Mouse (Mus musculus): Measurements from ENCODE around the gene Ppp1r12b. TPM values are rescaled to one million over a fixed set of nuclear protein-coding genes. Genes with fewer than 3 reads are reported as not detected.

Ppp1r12b gene
- polyA plus RNA-seq, 1 experiment from 2014 or later = 4.8 TPM

DNA sequence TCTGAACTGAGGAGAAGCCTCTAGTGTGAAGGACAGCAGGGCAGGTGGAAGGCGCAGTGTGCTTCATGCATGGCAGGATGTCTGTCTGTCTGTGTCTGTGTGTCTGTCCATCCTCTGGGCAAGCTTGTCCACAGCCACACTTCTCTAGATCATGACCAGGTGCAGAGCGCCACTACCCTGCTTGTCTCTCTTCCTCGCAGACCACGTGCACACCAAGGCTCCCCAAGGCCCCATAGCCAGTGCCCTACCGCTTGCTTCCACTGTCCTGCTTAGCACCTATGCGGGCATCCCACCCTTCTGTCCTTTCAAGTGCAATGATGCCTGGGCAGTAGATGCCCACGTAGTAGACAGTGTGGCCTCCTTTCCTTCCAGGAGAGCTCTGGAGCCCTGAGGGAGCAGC is 229.3 kb downstream of the Ppp1r12b start:
- Histone ChIP-seq H3K9ac (no peak overlapping the region), H3K4me1 (no peaks in the 10 kb centered on the region), H3K9me3 (replicated peaks) (no peaks in the 10 kb centered on the region), H3K27ac (no peak overlapping the region), H3K27me3 (replicated peaks) (peaks cover 48% of the 10 kb centered on the region), H3K4me2 (no peak overlapping the region), H3K4me3 (no peak overlapping the region), H3K36me3 (no peaks in the 10 kb centered on the region)
- ATAC-seq = no peak
- 78% methylated on average over 7 of the region's 7 CpGs for WGBS (ENCODE audit: insufficient replicate concordance)

DNA sequence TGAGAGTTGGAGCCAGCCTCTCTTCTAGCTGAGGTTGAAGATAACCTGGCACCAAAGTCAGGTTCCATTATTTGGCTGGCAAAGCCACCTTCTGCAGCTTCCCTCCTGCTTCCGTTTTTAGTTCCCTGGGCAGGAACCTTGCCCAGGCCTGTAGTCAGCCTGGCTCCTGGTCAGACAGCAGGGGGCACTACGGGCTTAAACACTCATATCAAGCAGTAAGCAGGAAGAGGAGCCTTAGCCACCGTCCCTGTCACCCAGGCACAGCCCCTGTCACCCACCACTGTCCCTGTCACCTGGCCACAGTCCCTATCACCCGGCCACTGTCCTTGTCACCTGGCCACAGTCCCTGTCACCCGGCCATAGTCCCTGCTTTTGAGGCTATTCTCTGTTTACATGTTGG is 230.5 kb downstream of the Ppp1r12b start:
- Histone ChIP-seq H3K4me1 (no peaks in the 10 kb centered on the region), H3K36me3 (no peaks in the 10 kb centered on the region), H3K4me3 (no peak overlapping the region), H3K27me3 (replicated peaks) (peaks cover 44% of the 10 kb centered on the region), H3K27ac (no peak overlapping the region), H3K9ac (no peak overlapping the region), H3K9me3 (replicated peaks) (no peaks in the 10 kb centered on the region), H3K4me2 (no peak overlapping the region)
- WGBS (ENCODE audit: insufficient replicate concordance) = 24% methylated on average over 5 of the region's 5 CpGs
- ATAC-seq = 0 out of 2 replicates have a peak, but pooled peaks have one; percentile 31

DNA sequence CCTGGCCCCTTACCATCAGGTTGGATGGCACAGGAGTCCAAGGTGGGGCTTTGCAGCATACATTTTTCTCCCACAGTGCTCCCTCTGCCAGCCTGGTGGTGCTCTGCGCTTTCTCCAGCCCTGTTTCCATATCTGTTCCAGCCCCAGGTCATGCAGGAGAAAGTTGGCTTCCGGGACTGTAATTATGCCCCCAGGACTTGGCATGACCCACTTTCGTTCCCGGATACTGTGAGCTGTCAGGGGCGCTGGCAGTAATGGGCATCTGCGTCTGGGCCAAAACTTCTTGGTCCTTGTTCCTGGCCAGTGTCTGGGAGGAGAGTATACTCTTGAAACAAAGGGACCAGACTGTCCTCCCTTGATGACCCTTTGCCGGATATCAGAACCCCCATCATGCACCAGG is 232.9 kb downstream of the Ppp1r12b start:
- no peak overlapping the region for H3K4me3 ChIP-seq
- ATAC-seq = no peak
- no peaks in the 10 kb centered on the region for H3K36me3 ChIP-seq
- 76% methylated on average over 7 of the region's 7 CpGs for WGBS (ENCODE audit: insufficient replicate concordance)
- no peak overlapping the region for H3K9ac ChIP-seq
- peaks cover 40% of the 10 kb centered on the region for H3K27me3 ChIP-seq (replicated peaks)
- no peak overlapping the region for H3K4me2 ChIP-seq
- H3K9me3 ChIP-seq (replicated peaks) = no peaks in the 10 kb centered on the region
- no peak overlapping the region for H3K27ac ChIP-seq
- H3K4me1 ChIP-seq = peaks cover 12% of the 10 kb centered on the region

DNA sequence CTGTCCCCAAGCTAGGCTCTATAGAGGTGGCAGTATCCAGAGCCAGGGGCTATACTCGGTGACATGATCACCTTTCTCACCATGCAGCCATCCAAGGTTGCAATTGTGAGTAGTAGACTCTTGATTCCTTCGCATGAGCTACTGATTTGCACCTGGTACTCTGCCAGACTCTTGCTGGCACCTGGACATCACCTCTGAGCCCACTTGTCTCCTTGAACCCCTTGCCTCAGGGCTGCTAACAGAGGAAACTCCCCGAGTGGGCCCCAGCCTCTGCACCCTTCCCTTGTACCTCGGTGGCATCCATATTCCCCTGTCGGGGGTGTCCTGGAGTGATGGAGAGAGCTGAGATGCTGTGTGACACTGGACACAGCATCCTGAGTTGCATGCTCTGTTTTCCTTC is 234.3 kb downstream of the Ppp1r12b start:
- Histone ChIP-seq H3K4me2 (no peak overlapping the region), H3K27me3 (replicated peaks) (peaks cover 29% of the 10 kb centered on the region; the same call in 1 of the 2 replicates), H3K4me3 (no peak overlapping the region), H3K9me3 (replicated peaks) (no peaks in the 10 kb centered on the region), H3K36me3 (no peaks in the 10 kb centered on the region), H3K4me1 (peaks cover 12% of the 10 kb centered on the region), H3K27ac (no peak overlapping the region), H3K9ac (no peak overlapping the region)
- 58% methylated on average over 5 of the region's 5 CpGs for WGBS (ENCODE audit: insufficient replicate concordance)
- no peak for ATAC-seq

DNA sequence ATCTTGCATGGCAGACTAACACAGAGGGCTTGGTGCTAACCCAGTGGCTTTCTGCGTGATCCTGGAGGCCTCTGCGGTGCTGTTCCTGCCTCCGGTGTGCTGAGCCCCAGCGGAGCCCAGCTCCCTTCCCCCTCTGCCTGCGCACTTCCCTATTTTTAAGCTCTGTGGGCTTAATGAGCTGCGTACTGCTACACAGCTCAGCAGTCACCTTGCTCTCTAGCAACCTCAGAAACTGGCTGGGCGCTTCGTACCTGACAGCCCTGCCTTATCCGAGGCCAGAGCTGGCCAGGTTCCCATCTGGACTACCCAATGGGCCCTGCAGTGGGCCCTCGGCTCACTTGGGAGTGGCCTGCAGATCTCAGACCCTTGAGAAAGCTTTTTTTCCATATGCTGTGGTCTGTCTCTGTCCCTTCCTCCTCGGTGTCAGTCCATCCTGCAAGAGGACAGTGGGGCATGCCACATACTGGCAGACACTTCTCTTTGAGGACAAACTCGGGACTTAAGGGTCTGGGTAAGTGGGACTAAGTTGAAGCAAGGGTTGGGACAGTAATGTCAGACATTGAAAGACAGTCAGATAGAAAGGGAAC is 235.9 kb downstream of the Ppp1r12b start:
- 26% methylated on average over 12 of the region's 12 CpGs for WGBS (ENCODE audit: insufficient replicate concordance)
- Histone ChIP-seq H3K4me1 (peaks cover 12% of the 10 kb centered on the region), H3K9ac (no peak overlapping the region), H3K9me3 (replicated peaks) (no peaks in the 10 kb centered on the region), H3K36me3 (no peaks in the 10 kb centered on the region), H3K4me2 (no peak overlapping the region), H3K27me3 (replicated peaks) (peaks cover 24% of the 10 kb centered on the region; the same call in 1 of the 2 replicates), H3K27ac (no peak overlapping the region), H3K4me3 (no peak overlapping the region)
- ATAC-seq = 0 out of 2 replicates have a peak, but pooled peaks have one; percentile 9

DNA sequence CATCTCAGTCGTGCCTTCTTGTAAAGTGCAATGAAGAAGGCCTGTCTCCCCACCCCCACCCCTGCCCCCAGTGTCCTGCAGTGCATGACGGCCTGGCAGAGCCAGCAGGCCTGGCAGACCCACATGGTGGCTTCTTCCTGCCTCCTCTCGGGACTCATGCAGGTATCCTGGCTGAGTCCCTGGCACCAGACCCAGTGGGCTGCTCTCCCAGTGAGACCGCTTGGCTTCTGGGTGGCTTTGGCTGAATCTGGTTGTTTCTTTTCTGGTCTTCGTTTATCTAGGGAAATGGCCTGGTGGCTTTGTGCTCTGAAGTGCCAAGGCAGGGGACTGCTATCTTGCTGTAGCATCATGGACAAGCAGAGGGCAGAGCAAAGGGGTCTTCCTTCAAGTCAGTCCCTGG is 240.7 kb downstream of the Ppp1r12b start:
- Histone ChIP-seq H3K9ac (no peak overlapping the region), H3K4me1 (peaks cover 11% of the 10 kb centered on the region), H3K4me3 (no peak overlapping the region), H3K27me3 (replicated peaks) (peaks cover 59% of the 10 kb centered on the region), H3K9me3 (replicated peaks) (no peaks in the 10 kb centered on the region), H3K36me3 (no peaks in the 10 kb centered on the region), H3K27ac (no peak overlapping the region), H3K4me2 (no peak overlapping the region)
- ATAC-seq = no peak
- 44% methylated on average over 5 of the region's 5 CpGs for WGBS (ENCODE audit: insufficient replicate concordance)

DNA sequence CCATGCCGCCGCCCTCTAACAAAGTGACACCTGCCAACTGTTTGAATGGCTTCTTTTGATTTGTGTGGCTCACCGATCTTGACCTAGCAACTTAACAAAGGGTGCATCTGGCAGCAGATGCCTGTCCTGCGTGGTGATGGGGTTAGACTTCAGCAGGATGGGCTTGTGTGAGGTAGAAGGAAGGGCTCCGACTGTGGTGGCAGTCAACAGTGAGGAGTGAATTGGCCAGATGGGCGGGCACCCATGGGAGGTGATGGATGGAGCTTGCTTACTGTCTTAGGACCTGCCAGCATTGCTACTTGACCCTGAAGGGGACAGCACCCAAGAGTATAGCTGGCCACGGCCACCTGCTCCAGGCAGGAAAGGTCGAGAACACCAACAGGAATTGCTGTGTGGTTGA is 241.6 kb downstream of the Ppp1r12b start:
- Histone ChIP-seq H3K27ac (no peak overlapping the region), H3K27me3 (replicated peaks) (peaks cover 59% of the 10 kb centered on the region), H3K9me3 (replicated peaks) (no peaks in the 10 kb centered on the region), H3K36me3 (no peaks in the 10 kb centered on the region), H3K4me3 (no peak overlapping the region), H3K9ac (no peak overlapping the region), H3K4me2 (no peak overlapping the region), H3K4me1 (peaks cover 6% of the 10 kb centered on the region; the same call in 1 of the 2 replicates)
- ATAC-seq = no peak
- WGBS (ENCODE audit: insufficient replicate concordance) = 50% methylated on average over 8 of the region's 8 CpGs

DNA sequence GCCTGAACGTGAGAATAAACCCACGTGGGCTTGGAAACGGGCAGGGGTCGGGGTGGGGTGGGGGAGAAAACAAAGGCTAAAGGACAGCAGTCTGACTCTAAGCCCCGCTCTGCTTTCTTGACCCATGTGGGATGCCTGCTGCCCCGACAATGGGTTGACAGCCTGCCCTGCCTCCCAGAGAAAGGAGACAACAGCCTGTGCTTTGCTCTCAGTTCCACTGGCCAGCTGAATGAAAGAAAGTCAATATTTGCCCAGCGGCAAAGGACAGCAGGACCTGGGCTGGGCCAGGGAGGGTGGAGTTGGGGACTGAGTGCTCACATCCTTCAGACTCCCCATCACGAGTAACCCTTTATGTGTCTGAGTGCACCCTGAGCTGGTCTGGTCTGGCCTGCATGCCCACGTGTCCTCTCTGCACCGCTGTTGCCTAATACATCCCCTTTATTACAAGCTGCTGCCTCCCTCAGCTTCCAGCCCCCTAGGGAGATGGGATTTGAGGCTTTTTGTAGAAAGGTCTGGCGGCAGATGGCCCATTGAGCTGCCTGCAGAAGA is 242.2 kb downstream of the Ppp1r12b start:
- Histone ChIP-seq H3K27ac (no peak overlapping the region), H3K36me3 (no peaks in the 10 kb centered on the region), H3K9ac (no peak overlapping the region), H3K9me3 (replicated peaks) (no peaks in the 10 kb centered on the region), H3K27me3 (replicated peaks) (peaks cover 60% of the 10 kb centered on the region), H3K4me1 (peaks cover 10% of the 10 kb centered on the region; the same call in 1 of the 2 replicates), H3K4me3 (no peak overlapping the region), H3K4me2 (no peak overlapping the region)
- peak; percentile 56; the same call in 1 of the 2 replicates for ATAC-seq
- WGBS (ENCODE audit: insufficient replicate concordance) = 35% methylated on average over 11 of the region's 11 CpGs

DNA sequence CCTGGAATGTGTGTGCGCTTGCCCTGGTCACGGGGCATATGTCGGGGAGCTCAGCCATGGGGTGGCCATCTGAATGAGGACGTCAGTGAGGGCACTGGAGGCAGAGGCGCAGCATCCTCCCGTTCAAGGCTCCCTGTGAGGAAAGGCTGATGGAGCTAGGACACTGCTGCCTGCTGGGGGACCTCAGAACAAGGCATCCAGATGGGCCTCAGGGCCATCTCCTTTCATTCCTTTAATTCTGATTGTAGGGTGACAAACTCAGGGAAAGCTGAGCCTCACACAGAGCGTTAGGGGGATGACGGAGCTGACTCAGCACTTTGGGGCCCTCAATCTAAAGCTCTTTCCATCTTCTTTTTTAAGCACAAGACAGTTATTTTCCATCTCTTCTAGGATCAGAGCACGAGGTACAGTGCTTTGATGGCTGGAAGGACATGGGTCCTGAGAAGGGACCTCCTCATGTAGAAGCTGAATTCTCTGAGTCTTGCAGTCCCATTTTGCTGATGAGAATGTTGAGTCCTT is 242.9 kb downstream of the Ppp1r12b start:
- H3K4me1 ChIP-seq = peaks cover 14% of the 10 kb centered on the region; the same call in 1 of the 2 replicates
- H3K9ac ChIP-seq = no peak overlapping the region
- ATAC-seq = no peak
- WGBS (ENCODE audit: insufficient replicate concordance) = 62% methylated on average over 9 of the region's 9 CpGs
- no peak overlapping the region for H3K4me2 ChIP-seq
- no peak overlapping the region for H3K27ac ChIP-seq
- H3K36me3 ChIP-seq = no peaks in the 10 kb centered on the region
- peaks cover 66% of the 10 kb centered on the region for H3K27me3 ChIP-seq (replicated peaks)
- no peak overlapping the region for H3K4me3 ChIP-seq
- no peaks in the 10 kb centered on the region for H3K9me3 ChIP-seq (replicated peaks)

DNA sequence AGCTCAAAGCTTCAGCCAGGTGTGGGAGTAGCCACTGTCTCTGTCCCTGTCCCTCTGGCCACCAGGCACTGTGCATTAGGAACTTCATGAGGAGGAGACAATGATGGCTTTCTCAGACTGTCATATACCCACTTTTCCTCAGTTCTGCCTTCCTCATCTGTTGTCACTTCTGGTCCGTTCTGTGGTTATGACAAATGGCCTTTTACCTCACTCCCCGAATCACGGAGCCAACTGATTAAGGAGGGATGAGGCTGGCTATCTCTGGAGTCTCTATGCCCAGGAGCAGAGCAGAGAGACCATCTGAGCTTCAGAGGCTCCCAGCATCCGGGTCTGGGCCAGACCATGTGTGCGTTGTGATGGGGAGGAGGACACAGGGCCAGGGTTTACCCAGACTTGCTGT is 244.1 kb downstream of the Ppp1r12b start:
- Histone ChIP-seq H3K4me2 (no peak overlapping the region), H3K27me3 (replicated peaks) (peaks cover 78% of the 10 kb centered on the region), H3K36me3 (no peaks in the 10 kb centered on the region), H3K9me3 (replicated peaks) (no peaks in the 10 kb centered on the region), H3K4me3 (no peak overlapping the region), H3K4me1 (peaks cover 14% of the 10 kb centered on the region; the same call in 1 of the 2 replicates), H3K9ac (no peak overlapping the region), H3K27ac (no peak overlapping the region)
- ATAC-seq = no peak
- WGBS (ENCODE audit: insufficient replicate concordance) = 43% methylated on average over 5 of the region's 5 CpGs

DNA sequence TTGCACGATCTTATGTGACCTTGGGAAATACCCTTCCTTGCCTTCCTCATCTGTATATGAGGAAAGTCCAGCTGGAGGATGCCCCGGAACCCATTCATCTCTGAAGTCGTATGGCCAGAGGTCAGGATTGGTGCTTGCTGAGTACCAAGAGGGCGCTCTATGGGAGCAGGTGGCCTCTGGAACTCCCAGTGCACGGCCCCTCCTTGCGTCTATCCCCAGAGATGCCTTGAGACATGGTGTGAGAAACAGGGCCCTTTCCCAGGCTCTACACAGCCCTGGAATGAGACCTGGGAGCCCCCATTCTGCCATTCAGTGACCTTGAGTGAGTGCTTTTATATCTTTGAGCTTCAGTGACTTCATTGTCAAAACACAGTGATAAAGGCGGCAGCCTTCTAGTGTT is 244.7 kb downstream of the Ppp1r12b start:
- 50% methylated on average over 7 of the region's 7 CpGs for WGBS (ENCODE audit: insufficient replicate concordance)
- Histone ChIP-seq H3K36me3 (no peaks in the 10 kb centered on the region), H3K9ac (no peak overlapping the region), H3K27me3 (replicated peaks) (peaks cover 83% of the 10 kb centered on the region), H3K4me2 (no peak overlapping the region), H3K4me1 (peaks cover 14% of the 10 kb centered on the region; the same call in 1 of the 2 replicates), H3K27ac (no peak overlapping the region), H3K9me3 (replicated peaks) (no peaks in the 10 kb centered on the region), H3K4me3 (no peak overlapping the region)
- ATAC-seq = no peak

DNA sequence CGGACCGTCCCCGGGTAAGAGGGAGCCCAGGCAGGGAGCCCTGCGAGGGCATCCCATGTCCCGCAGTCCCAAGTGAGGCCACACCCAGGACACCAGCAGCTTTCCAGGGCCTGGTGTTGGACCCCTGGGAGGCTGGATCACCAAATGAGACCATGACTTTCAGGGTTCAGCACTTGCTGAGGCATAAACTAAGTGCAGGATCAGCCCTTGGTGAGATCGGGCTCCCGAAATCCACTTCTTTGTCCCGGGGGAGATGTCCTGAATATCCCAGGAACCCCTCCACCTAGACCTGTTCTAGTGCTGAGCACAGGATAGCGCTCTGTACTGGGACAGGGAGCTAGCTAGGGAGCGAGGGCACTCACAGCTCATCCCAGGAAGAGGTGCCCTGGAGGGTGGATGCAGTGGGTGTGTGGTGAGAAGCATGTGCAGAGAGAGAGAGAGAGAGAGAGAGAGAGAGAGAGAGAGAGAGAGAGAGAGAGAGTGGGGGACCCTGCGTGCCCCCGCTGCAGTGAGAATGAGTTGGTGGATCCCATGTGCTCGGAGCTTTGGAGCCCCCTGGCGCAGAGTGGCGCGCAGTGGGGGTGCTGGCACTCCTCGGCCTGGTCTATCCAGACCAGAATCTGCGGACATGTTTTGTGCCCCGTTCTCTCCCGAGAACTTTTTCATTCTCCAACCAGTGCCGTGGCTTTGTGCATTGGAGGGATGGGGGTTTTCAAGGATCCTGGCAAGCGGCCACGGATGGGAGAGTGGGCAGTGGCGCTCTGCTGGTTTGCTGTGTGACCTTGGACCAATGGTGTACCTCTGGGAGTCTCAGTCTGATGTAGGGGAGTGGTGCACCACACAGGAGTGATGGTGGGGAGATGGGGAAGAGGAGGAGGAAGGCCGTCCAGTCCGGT is 246.1 kb downstream of the Ppp1r12b start:
- no peak overlapping the region for H3K9ac ChIP-seq
- no peak overlapping the region for H3K27ac ChIP-seq

More for the DNA sequence above, 246.1 kb downstream of the Ppp1r12b start:
- Histone ChIP-seq H3K9me3 (replicated peaks) (no peaks in the 10 kb centered on the region), H3K27me3 (replicated peaks) (peaks cover 97% of the 10 kb centered on the region), H3K4me1 (peaks cover 16% of the 10 kb centered on the region; the same call in 1 of the 2 replicates), H3K36me3 (no peaks in the 10 kb centered on the region), H3K4me2 (peak overlapping the region; percentile 68), H3K4me3 (peak overlapping the region; percentile 42)
- 21% methylated on average over 26 of the region's 26 CpGs for WGBS (ENCODE audit: insufficient replicate concordance)
- ATAC-seq = no peak
